Mouse (Mus musculus) E14TG2a.4 (cell line): ENCODE measurements around the gene Zranb3.

Source experiments
- CTCF ChIP-seq: conservative IDR thresholded peaks from 2 replicates; pipeline ENCODE4 v1.5.1; 2014; ENCODE audit warnings: low read length
- POU5F1 ChIP-seq: IDR thresholded peaks from 2 replicates; pipeline ENCODE4 v1.6.1; 2014; ENCODE audit warnings: low read length, borderline replicate concordance

DNA sequence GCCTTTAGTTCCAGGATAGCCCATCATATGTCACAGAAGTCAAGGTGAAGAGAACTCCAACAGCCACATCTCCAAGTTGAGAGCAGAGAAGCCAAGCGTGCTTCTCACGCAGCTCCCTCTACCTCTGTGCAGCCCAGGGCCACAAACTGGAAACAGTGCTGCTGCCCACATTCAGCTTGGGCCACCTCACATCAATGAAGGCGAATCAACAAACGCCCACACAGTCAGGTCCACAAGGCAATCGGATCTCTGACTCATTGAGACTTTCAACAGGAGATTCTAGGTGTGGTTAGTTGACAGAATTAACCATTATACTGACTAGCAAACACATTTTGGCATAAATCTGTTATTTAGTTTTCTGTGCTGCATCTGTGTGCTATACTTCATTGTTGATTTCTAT lies 44.2 kb downstream of the Zranb3 start:
- TF ChIP-seq CTCF: no peak
- no peak for TF ChIP-seq POU5F1
